Mouse (Mus musculus) lung, adult 2 months (tissue): ENCODE results near the gene Acsbg1. TPM values are rescaled to one million over a fixed set of nuclear protein-coding genes. Genes with fewer than 3 reads are reported as not detected.
"Not testable (repeated sequence)": the region's sequence is repeated elsewhere in the genome, so short reads cannot be mapped to it uniquely, and the experiment has no call there.

Experiments used
- DNase-seq: peaks from one replicate; pipeline ENCODE4 v3.0.0; 2022
- H3K4me1 ChIP-seq: fragments of 200-500 bp; 2 replicates; pipeline ENCODE4 v1.6.1; 2011; ENCODE audit warnings: low read length; ENCODE audit not compliant: control insufficient read depth, insufficient read depth
- H3K4me3 ChIP-seq: fragments of 200-500 bp; replicated peaks from 2 replicates; pipeline ENCODE3; 2011; ENCODE audit warnings: low read depth, mild to moderate bottlenecking, control low read depth, low read length; ENCODE audit errors: extremely low read depth
- CTCF ChIP-seq: fragments of 200-500 bp; IDR thresholded peaks from 2 replicates; pipeline ENCODE4 v1.5.1; 2011; ENCODE audit warnings: mild to moderate bottlenecking, low read length, control low read depth; ENCODE audit not compliant: insufficient read depth
- POLR2A ChIP-seq: fragments of 200-500 bp; IDR thresholded peaks from 2 replicates; pipeline ENCODE4 v1.6.1; 2011; ENCODE audit warnings: low read depth, mild to moderate bottlenecking, control low read depth, low read length, borderline replicate concordance; ENCODE audit errors: extremely low read depth
- WGBS: fragments of 180-500 bp; shearing (Covaris S2); methylation state at CpG from one replicate; pipeline ENCODE4 v1.1.7; 2018; 5-methylcytosine and 5-hydroxymethylcytosine counted together
- polyA plus RNA-seq: library from polyadenylated mRNA; depleted of rRNA; stranded (reverse); fragments of >200 nt; gene quantifications from 2 replicates; pipeline ENCODE4 v1.2.3, GENCODE M21; 2012

Acsbg1 gene
- polyA plus RNA-seq, 1 experiment: 31.6 TPM

GRCm38 (mm10) chr9:54587863-54588262 lies 73.8 kb downstream of the Acsbg1 start:
- 72% methylated on average over 4 of the region's 4 CpGs for WGBS
- TF ChIP-seq POLR2A: no peak
- TF ChIP-seq CTCF: no peak
- Histone ChIP-seq H3K4me3 (no peak overlapping the region), H3K4me1 (no peaks in the 10 kb centered on the region)
- no peak for DNase-seq

- Histone ChIP-seq H3K4me3 (peak within 1 kb of the TSS; percentile 88), H3K4me1 (no peaks in the 10 kb centered on the region)
- WGBS: under 1% methylated on average over 73 of the region's 73 CpGs
- DNase-seq: peak; percentile 98
- TF ChIP-seq POLR2A (peak; percentile 85; the same call in 1 of the 2 replicates), CTCF (no peak)
These were observed 75.2 kb downstream of the Acsbg1 start, which contains the start of gene Idh3a for GRCm38 (mm10) chr9:54586199-54587061. Gene Idh3a (plus strand): TSS chr9:54586334.

GRCm38 (mm10) chr9:54585839-54586198 lies 75.9 kb downstream of the Acsbg1 start:
- WGBS: 34% methylated on average over 5 of the region's 5 CpGs
- DNase-seq: no peak
- Histone ChIP-seq H3K4me1 (no peaks in the 10 kb centered on the region), H3K4me3 (no peak overlapping the region)
- TF ChIP-seq CTCF (no peak), POLR2A (no peak)

GRCm38 (mm10) chr9:54584127-54584526 lies 77.5 kb downstream of the Acsbg1 start:
- H3K4me3 ChIP-seq, DNase-seq, H3K4me1 ChIP-seq: not testable (repeated sequence)
- WGBS: 73% methylated on average over 2 of the region's 2 CpGs

- Histone ChIP-seq H3K4me3 (no peak overlapping the region), H3K4me1 (no peaks in the 10 kb centered on the region)
- WGBS: 55% methylated on average over 1 of the region's 1 CpGs
- DNase-seq: no peak
- TF ChIP-seq POLR2A (no peak), CTCF (no peak)
These were observed 78.0 kb downstream of the Acsbg1 start for GRCm38 (mm10) chr9:54583712-54584111.

- DNase-seq: no peak
- H3K4me1 ChIP-seq: peaks cover 7% of the 10 kb centered on the region
- H3K4me3 ChIP-seq: no peak overlapping the region
- 45% methylated on average over 9 of the region's 9 CpGs for WGBS
- TF ChIP-seq CTCF: no peak
- TF ChIP-seq POLR2A: no peak
These were observed 90.4 kb downstream of the Acsbg1 start for GRCm38 (mm10) chr9:54571130-54571839.

GRCm38 (mm10) chr9:54568732-54569131 lies 92.9 kb downstream of the Acsbg1 start:
- WGBS: 50% methylated on average over 2 of the region's 2 CpGs
- peaks cover 7% of the 10 kb centered on the region for H3K4me1 ChIP-seq
- H3K4me3 ChIP-seq: no peak overlapping the region
- DNase-seq: no peak
- TF ChIP-seq POLR2A (no peak), CTCF (no peak)

- 29% methylated on average over 4 of the region's 4 CpGs for WGBS
- no peak for TF ChIP-seq POLR2A
- TF ChIP-seq CTCF: no peak
- peak; percentile 47 for DNase-seq
- H3K4me1 ChIP-seq: peaks cover 7% of the 10 kb centered on the region
- H3K4me3 ChIP-seq: no peak overlapping the region
These were observed 94.7 kb downstream of the Acsbg1 start for GRCm38 (mm10) chr9:54566958-54567357.

- TF ChIP-seq POLR2A: no peak
- no peak for TF ChIP-seq CTCF
These were observed 100.7 kb downstream of the Acsbg1 start for GRCm38 (mm10) chr9:54560831-54561601.

More at GRCm38 (mm10) chr9:54560831-54561601, 100.7 kb downstream of the Acsbg1 start:
- 82% methylated on average over 8 of the region's 8 CpGs for WGBS
- no peaks in the 10 kb centered on the region for H3K4me1 ChIP-seq
- DNase-seq: no peak
- no peak overlapping the region for H3K4me3 ChIP-seq
